Mouse (Mus musculus) forebrain, postnatal 0 days (tissue): ENCODE results near the gene 2310079G19Rik. TPM values are rescaled to one million over a fixed set of nuclear protein-coding genes. Genes with fewer than 3 reads are reported as not detected.

Experiments
- ATAC-seq: fragments of 200-750 bp; cut with Nextera tagmentation; 2 replicates; pipeline ENCODE4 v1.8.0; 2017; ENCODE audit warnings: mild to moderate bottlenecking, moderate library complexity
- DNase-seq: peaks from one replicate; pipeline ENCODE4 v3.0.0-alpha.2; 2015
- H3K27ac ChIP-seq: fragments of 300-500 bp; sonication (generic); 2 replicates; pipeline ENCODE4 v1.5.1; 2014; ENCODE audit warnings: low read depth, mild to moderate bottlenecking, antibody characterized with exemption, low read length, moderate library complexity, mixed read lengths
- H3K27me3 ChIP-seq: fragments of 300-500 bp; sonication (generic); 2 replicates; pipeline ENCODE4 v1.6.1; 2014; ENCODE audit warnings: mild to moderate bottlenecking, low read length, mixed read lengths; ENCODE audit not compliant: insufficient read depth
- H3K36me3 ChIP-seq: fragments of 300-500 bp; sonication (generic); 2 replicates; pipeline ENCODE4 v1.6.1; 2014; ENCODE audit warnings: mild to moderate bottlenecking, moderate library complexity; ENCODE audit not compliant: insufficient read depth
- H3K4me1 ChIP-seq: fragments of 300-500 bp; sonication (generic); 2 replicates; pipeline ENCODE4 v1.6.1; 2014; ENCODE audit warnings: antibody characterized with exemption; ENCODE audit not compliant: insufficient read depth
- H3K4me2 ChIP-seq: fragments of 300-500 bp; sonication (generic); 2 replicates; pipeline ENCODE4 v1.6.1; 2014; ENCODE audit warnings: low read depth, mild to moderate bottlenecking, moderate library complexity
- H3K4me3 ChIP-seq: fragments of 300-500 bp; sonication (generic); 2 replicates; pipeline ENCODE4 v1.5.1; 2014; ENCODE audit warnings: low read depth, low read length, mixed read lengths
- H3K9ac ChIP-seq: fragments of 300-500 bp; sonication (generic); 2 replicates; pipeline ENCODE4 v1.6.1; 2014; ENCODE audit warnings: mild to moderate bottlenecking
- H3K9me3 ChIP-seq: fragments of 300-500 bp; sonication (generic); 2 replicates; pipeline ENCODE4 v1.6.1; 2016; ENCODE audit warnings: low read length
- CTCF ChIP-seq: sonication (generic); IDR thresholded peaks from 2 replicates; pipeline ENCODE4 v1.5.1; 2016; ENCODE audit warnings: antibody characterized with exemption, control low read depth, low read depth
- WGBS: fragments of 180-500 bp; shearing (Covaris S2); extraction: QIAGEN DNeasy Blood & Tissue Kit; methylation state at CpG from one replicate; pipeline ENCODE4 v1.1.7; 2014; 5-methylcytosine and 5-hydroxymethylcytosine counted together
- polyA plus RNA-seq: library from polyadenylated mRNA; unstranded; fragments of >200 nt; fragmentation: Nextera tagmentation; extraction: Ambion mirVana; gene quantifications from 2 replicates; pipeline ENCODE4 v1.2.1, GENCODE M21; 2015
- total RNA-seq: library from RNA; depleted of rRNA; stranded (reverse); fragments of >200 nt; gene quantifications from 2 replicates; pipeline ENCODE4 v1.2.3, GENCODE M21; 2014; rRNA removed

2310079G19Rik gene
- total and polyA plus RNA-seq, 2 experiments from 2014 or later, result not detected

DNA sequence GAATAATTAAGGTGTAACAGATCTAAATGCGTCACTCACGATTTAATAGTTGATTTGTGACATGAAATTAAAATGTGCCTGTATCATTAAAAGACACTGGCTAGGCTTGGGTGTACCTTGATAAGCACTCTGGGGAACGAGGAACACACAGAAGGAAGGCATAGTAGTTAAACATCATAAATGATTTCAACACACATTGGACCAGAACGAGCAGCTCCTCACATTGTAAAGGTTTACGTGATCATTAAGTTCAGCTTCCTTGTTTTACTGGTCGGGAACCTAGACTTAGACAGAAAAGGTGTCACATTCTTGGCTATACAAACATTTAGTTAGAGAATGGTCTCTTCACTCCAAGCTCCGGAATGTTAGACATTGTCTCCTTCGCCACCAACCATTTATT is 27.2 kb downstream of the 2310079G19Rik start:
- no peak overlapping the region for H3K4me3 ChIP-seq
- no peak overlapping the region for H3K4me2 ChIP-seq
- H3K9ac ChIP-seq, result no peak overlapping the region
- H3K27me3 ChIP-seq, result no peaks in the 10 kb centered on the region
- no peak overlapping the region for H3K27ac ChIP-seq
- no peaks in the 10 kb centered on the region for H3K9me3 ChIP-seq
- DNase-seq (no peak), ATAC-seq (no peak)
- H3K4me1 ChIP-seq, result peaks cover 4% of the 10 kb centered on the region; the same call in 1 of the 2 replicates
- WGBS, result 81% methylated on average over 8 of the region's 8 CpGs
- H3K36me3 ChIP-seq, result no peaks in the 10 kb centered on the region
- TF ChIP-seq CTCF, result no peak

DNA sequence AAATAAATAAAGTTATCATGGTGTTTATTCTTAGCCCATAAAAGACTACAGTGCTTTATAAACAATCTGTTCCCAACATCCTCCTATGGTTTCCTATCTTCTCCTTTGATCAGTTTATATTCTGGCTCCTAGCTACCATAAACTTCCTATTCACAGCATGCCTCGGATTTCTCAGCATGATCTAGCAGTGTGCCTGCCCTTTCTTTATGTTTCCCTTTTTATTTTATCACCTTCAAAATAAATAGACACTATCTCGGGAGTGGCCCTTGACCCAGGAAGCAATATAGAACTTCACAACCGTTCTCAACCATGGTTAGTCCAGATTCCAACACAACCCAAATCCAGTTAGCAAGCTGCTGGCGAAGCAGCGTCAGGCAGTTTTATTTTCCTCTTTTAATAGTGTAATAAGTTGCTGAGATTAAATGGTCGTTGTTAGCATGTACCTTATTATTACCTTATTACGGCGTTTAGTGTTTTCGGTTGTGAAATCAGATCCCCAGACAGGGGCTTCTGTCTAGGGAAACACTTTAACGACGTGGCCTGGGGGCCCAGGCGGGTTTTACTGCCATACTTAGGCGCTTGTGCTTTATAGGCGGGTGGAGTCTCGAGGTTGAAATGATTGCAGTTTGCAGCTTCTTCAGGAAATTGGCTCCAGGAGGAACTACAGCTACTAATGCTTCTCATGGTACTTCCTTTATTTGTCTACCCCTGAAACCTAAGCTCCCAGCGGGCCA is 27.8 kb downstream of the 2310079G19Rik start:
- no peaks in the 10 kb centered on the region for H3K27me3 ChIP-seq
- H3K4me2 ChIP-seq, result no peak overlapping the region
- H3K36me3 ChIP-seq, result no peaks in the 10 kb centered on the region
- no peak overlapping the region for H3K4me3 ChIP-seq
- no peaks in the 10 kb centered on the region for H3K9me3 ChIP-seq
- DNase-seq (no peak), ATAC-seq (no peak)
- no peak for TF ChIP-seq CTCF
- WGBS, result 62% methylated on average over 16 of the region's 16 CpGs
- no peak overlapping the region for H3K27ac ChIP-seq
- H3K9ac ChIP-seq, result no peak overlapping the region
- peaks cover 4% of the 10 kb centered on the region; the same call in 1 of the 2 replicates for H3K4me1 ChIP-seq

GRCm38 (mm10) chr16:88592758-88593157 is 34.7 kb downstream of the 2310079G19Rik start:
- H3K4me1 ChIP-seq, result no peaks in the 10 kb centered on the region
- no peaks in the 10 kb centered on the region for H3K9me3 ChIP-seq
- H3K4me2 ChIP-seq, result no peak overlapping the region
- DNase-seq (no peak), ATAC-seq (no peak)
- no peak overlapping the region for H3K9ac ChIP-seq
- no peak overlapping the region for H3K4me3 ChIP-seq
- H3K36me3 ChIP-seq, result no peaks in the 10 kb centered on the region
- H3K27ac ChIP-seq, result no peak overlapping the region
- H3K27me3 ChIP-seq, result no peaks in the 10 kb centered on the region
- TF ChIP-seq CTCF, result peak; percentile 35

- no peaks in the 10 kb centered on the region for H3K9me3 ChIP-seq
- no peak overlapping the region for H3K9ac ChIP-seq
- H3K36me3 ChIP-seq, result no peaks in the 10 kb centered on the region
- WGBS, result 90% methylated on average over 9 of the region's 9 CpGs
- H3K4me2 ChIP-seq, result no peak overlapping the region
- H3K4me1 ChIP-seq, result no peaks in the 10 kb centered on the region
- H3K27me3 ChIP-seq, result no peaks in the 10 kb centered on the region
- no peak overlapping the region for H3K4me3 ChIP-seq
- no peak for TF ChIP-seq CTCF
- H3K27ac ChIP-seq, result no peak overlapping the region
- ATAC-seq, result no peak
- no peak for DNase-seq
Measured at GRCm38 (mm10) chr16:88583338-88583737, 44.1 kb downstream of the 2310079G19Rik start.

Other genes with a start within 250 kb of the 2310079G19Rik start
- gene Cldn17, start 120.7 kb downstream of the 2310079G19Rik start, total RNA-seq, result not detected in 2 replicates
- not detected in 2 replicates for gene Cldn17, start 120.7 kb downstream of the 2310079G19Rik start, polyA plus RNA-seq
- gene Cldn8, start 64.5 kb downstream of the 2310079G19Rik start, total RNA-seq, result not detected in 2 replicates
- gene Cldn8, start 64.5 kb downstream of the 2310079G19Rik start, polyA plus RNA-seq, result not detected in 2 replicates
- not detected in 2 replicates for gene Krtap24-1, start 15.4 kb downstream of the 2310079G19Rik start, total RNA-seq
- gene Krtap24-1, start 15.4 kb downstream of the 2310079G19Rik start, polyA plus RNA-seq, result not detected in 2 replicates
- gene Krtap26-1, start 20.1 kb upstream of the 2310079G19Rik start, total RNA-seq, result not detected in 2 replicates
- gene Krtap26-1, start 20.1 kb upstream of the 2310079G19Rik start, polyA plus RNA-seq, result not detected in 2 replicates
- gene Krtap27-1, start 44.0 kb upstream of the 2310079G19Rik start, total RNA-seq, result not detected in 2 replicates
- gene Krtap27-1, start 44.0 kb upstream of the 2310079G19Rik start, polyA plus RNA-seq, result not detected in 2 replicates
- gene 2310061N02Rik, start 80.3 kb upstream of the 2310079G19Rik start, total RNA-seq, result not detected in 2 replicates
- gene 2310061N02Rik, start 80.3 kb upstream of the 2310079G19Rik start, polyA plus RNA-seq, result not detected in 2 replicates
- not detected in 2 replicates for gene Krtap13-1, start 101.2 kb upstream of the 2310079G19Rik start, total RNA-seq
- gene Krtap13-1, start 101.2 kb upstream of the 2310079G19Rik start, polyA plus RNA-seq, result not detected in 2 replicates
- not detected in 2 replicates for gene Krtap13, start 124.0 kb upstream of the 2310079G19Rik start, total RNA-seq
- not detected in 2 replicates for gene Krtap13, start 124.0 kb upstream of the 2310079G19Rik start, polyA plus RNA-seq
- gene 2310034C09Rik, start 131.2 kb upstream of the 2310079G19Rik start, total RNA-seq, result not detected in 2 replicates
- not detected in 2 replicates for gene 2310034C09Rik, start 131.2 kb upstream of the 2310079G19Rik start, polyA plus RNA-seq
- gene 2310057N15Rik, start 146.5 kb upstream of the 2310079G19Rik start, total RNA-seq, result not detected in 2 replicates
- gene 2310057N15Rik, start 146.5 kb upstream of the 2310079G19Rik start, polyA plus RNA-seq, result not detected in 2 replicates
- gene Gm5965, start 150.2 kb upstream of the 2310079G19Rik start, total RNA-seq, result not detected in 2 replicates
- not detected in 2 replicates for gene Gm5965, start 150.2 kb upstream of the 2310079G19Rik start, polyA plus RNA-seq
- not detected in 2 replicates for gene Gm20741, start 184.6 kb upstream of the 2310079G19Rik start, total RNA-seq
- not detected in 2 replicates for gene Gm20741, start 184.6 kb upstream of the 2310079G19Rik start, polyA plus RNA-seq
- not detected in 2 replicates for gene Krtap15, start 192.5 kb upstream of the 2310079G19Rik start, total RNA-seq
- gene Krtap15, start 192.5 kb upstream of the 2310079G19Rik start, polyA plus RNA-seq, result not detected in 2 replicates
- not detected in 2 replicates for gene Krtap14, start 198.5 kb upstream of the 2310079G19Rik start, total RNA-seq
- gene Krtap14, start 198.5 kb upstream of the 2310079G19Rik start, polyA plus RNA-seq, result not detected in 2 replicates
- gene Krtap19-1, start 241.7 kb upstream of the 2310079G19Rik start, total RNA-seq, result not detected in 2 replicates
- gene Krtap19-1, start 241.7 kb upstream of the 2310079G19Rik start, polyA plus RNA-seq, result not detected in 2 replicates
- gene Krtap19-2, start 246.6 kb upstream of the 2310079G19Rik start, total RNA-seq, result not detected in 2 replicates
- not detected in 2 replicates for gene Krtap19-2, start 246.6 kb upstream of the 2310079G19Rik start, polyA plus RNA-seq